Mouse (Mus musculus): Measurements from ENCODE around the gene Gm17606. TPM values are rescaled to one million over a fixed set of nuclear protein-coding genes. Genes with fewer than 3 reads are reported as not detected.
A peak's percentile ranks its signal among the peaks of the same experiment; 100 is the strongest.

The Gm17606 gene
- total and polyA plus RNA-seq, 2 experiments from 2014 or later = not detected

- Histone ChIP-seq H3K36me3 (ENCODE audit: insufficient read depth) (0 out of 2 replicates have a peak, but pooled peaks cover under 1% of the 10 kb centered on the region), H3K27me3 (ENCODE audit: insufficient read depth, low read length) (no peaks in the 10 kb centered on the region), H3K9ac (no peak overlapping the region), H3K4me2 (ENCODE audit: low read depth) (no peak overlapping the region), H3K9me3 (ENCODE audit: low read length) (no peaks in the 10 kb centered on the region), H3K4me1 (ENCODE audit: insufficient read depth) (no peaks in the 10 kb centered on the region), H3K4me3 (ENCODE audit: low read depth, low read length) (no peak overlapping the region), H3K27ac (ENCODE audit: low read depth, low read length) (no peak overlapping the region)
- no peak for DNase-seq
- no peak for ATAC-seq
- no peak for TF ChIP-seq CTCF (IDR thresholded peaks at IDR 0.05; ENCODE audit: low read depth)
- WGBS = 72% methylated on average over 10 of the region's 10 CpGs
These were observed 15.8 kb upstream of the Gm17606 start for GRCm38 (mm10) chr14:54624976-54625375.

DNA sequence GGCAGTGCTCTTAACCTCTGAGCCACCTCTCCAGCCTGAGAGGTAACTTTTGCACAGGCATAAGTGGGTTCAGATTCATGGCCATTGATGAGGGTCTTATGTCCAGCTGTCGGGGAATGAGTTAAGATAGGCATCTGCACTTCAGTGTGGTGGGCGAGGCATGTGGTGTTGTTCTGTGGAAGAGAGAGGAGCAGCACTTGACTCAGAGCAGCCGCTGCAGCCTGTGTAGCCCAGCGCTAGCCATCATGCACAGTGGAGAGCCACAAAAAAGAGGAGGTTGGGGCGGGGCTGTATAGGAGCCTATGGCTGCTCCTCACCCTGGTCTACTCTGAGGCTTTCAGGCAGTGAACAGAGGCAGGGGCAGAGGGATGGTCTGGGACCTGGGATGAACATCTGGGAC, 12.6 kb upstream of the Gm17606 start:
- H3K4me3 ChIP-seq (ENCODE audit: low read depth, low read length) = no peak overlapping the region
- H3K27me3 ChIP-seq (ENCODE audit: insufficient read depth, low read length) = no peaks in the 10 kb centered on the region
- no peaks in the 10 kb centered on the region for H3K4me1 ChIP-seq (ENCODE audit: insufficient read depth)
- DNase-seq (no peak), ATAC-seq (no peak)
- H3K9me3 ChIP-seq (ENCODE audit: low read length) = no peaks in the 10 kb centered on the region
- WGBS = 76% methylated on average over 5 of the region's 5 CpGs
- no peak overlapping the region for H3K9ac ChIP-seq
- peaks cover 29% of the 10 kb centered on the region for H3K36me3 ChIP-seq (ENCODE audit: insufficient read depth)
- H3K4me2 ChIP-seq (ENCODE audit: low read depth) = no peak overlapping the region
- no peak overlapping the region for H3K27ac ChIP-seq (ENCODE audit: low read depth, low read length)
- no peak for TF ChIP-seq CTCF (IDR thresholded peaks at IDR 0.05; ENCODE audit: low read depth)

- H3K27me3 ChIP-seq (ENCODE audit: insufficient read depth, low read length) = no peaks in the 10 kb centered on the region
- no peak overlapping the region for H3K27ac ChIP-seq (ENCODE audit: low read depth, low read length)
- DNase-seq (no peak), ATAC-seq (no peak)
- no peak for TF ChIP-seq CTCF (IDR thresholded peaks at IDR 0.05; ENCODE audit: low read depth)
- no peak overlapping the region for H3K4me2 ChIP-seq (ENCODE audit: low read depth)
- no peak overlapping the region for H3K4me3 ChIP-seq (ENCODE audit: low read depth, low read length)
- H3K4me1 ChIP-seq (ENCODE audit: insufficient read depth) = no peaks in the 10 kb centered on the region
- no peak overlapping the region for H3K9ac ChIP-seq
- no peaks in the 10 kb centered on the region for H3K9me3 ChIP-seq (ENCODE audit: low read length)
- WGBS = 94% methylated on average over 2 of the region's 2 CpGs
- peaks cover 34% of the 10 kb centered on the region for H3K36me3 ChIP-seq (ENCODE audit: insufficient read depth)
These were observed 11.0 kb upstream of the Gm17606 start for GRCm38 (mm10) chr14:54629797-54630196.

- no peak overlapping the region for H3K27ac ChIP-seq (ENCODE audit: low read depth, low read length)
- ATAC-seq = peak; percentile 46
These were observed 10.0 kb upstream of the Gm17606 start for GRCm38 (mm10) chr14:54630583-54631239.

GRCm38 (mm10) chr14:54631240-54631599, 9.5 kb upstream of the Gm17606 start:
- H3K9ac ChIP-seq = no peak overlapping the region
- H3K9me3 ChIP-seq (ENCODE audit: low read length) = no peaks in the 10 kb centered on the region
- no peak overlapping the region for H3K27ac ChIP-seq (ENCODE audit: low read depth, low read length)
- peaks cover 34% of the 10 kb centered on the region for H3K36me3 ChIP-seq (ENCODE audit: insufficient read depth)
- 69% methylated on average over 4 of the region's 4 CpGs for WGBS
- no peak for TF ChIP-seq CTCF (IDR thresholded peaks at IDR 0.05; ENCODE audit: low read depth)
- DNase-seq (no peak), ATAC-seq (peak; percentile 10; the same call in 1 of the 2 replicates)
- H3K4me2 ChIP-seq (ENCODE audit: low read depth) = no peak overlapping the region
- H3K27me3 ChIP-seq (ENCODE audit: insufficient read depth, low read length) = no peaks in the 10 kb centered on the region
- H3K4me3 ChIP-seq (ENCODE audit: low read depth, low read length) = no peak overlapping the region
- H3K4me1 ChIP-seq (ENCODE audit: insufficient read depth) = no peaks in the 10 kb centered on the region

More at GRCm38 (mm10) chr14:54630583-54631239, 10.0 kb upstream of the Gm17606 start:
- peaks cover 34% of the 10 kb centered on the region for H3K36me3 ChIP-seq (ENCODE audit: insufficient read depth)
- 60% methylated on average over 11 of the region's 11 CpGs for WGBS
- no peaks in the 10 kb centered on the region for H3K4me1 ChIP-seq (ENCODE audit: insufficient read depth)
- H3K27me3 ChIP-seq (ENCODE audit: insufficient read depth, low read length) = no peaks in the 10 kb centered on the region
- no peak for DNase-seq
- no peak overlapping the region for H3K4me2 ChIP-seq (ENCODE audit: low read depth)
- no peak overlapping the region for H3K4me3 ChIP-seq (ENCODE audit: low read depth, low read length)
- no peak overlapping the region for H3K9ac ChIP-seq
- TF ChIP-seq CTCF (IDR thresholded peaks at IDR 0.05; ENCODE audit: low read depth) = no peak
- H3K9me3 ChIP-seq (ENCODE audit: low read length) = no peaks in the 10 kb centered on the region

GRCm38 (mm10) chr14:54632252-54632651, 8.5 kb upstream of the Gm17606 start:
- Histone ChIP-seq H3K27ac (ENCODE audit: low read depth, low read length) (no peak overlapping the region), H3K9me3 (ENCODE audit: low read length) (no peaks in the 10 kb centered on the region), H3K27me3 (ENCODE audit: insufficient read depth, low read length) (no peaks in the 10 kb centered on the region), H3K4me3 (ENCODE audit: low read depth, low read length) (no peak overlapping the region), H3K9ac (no peak overlapping the region), H3K4me2 (ENCODE audit: low read depth) (no peak overlapping the region), H3K36me3 (ENCODE audit: insufficient read depth) (peaks cover 40% of the 10 kb centered on the region), H3K4me1 (ENCODE audit: insufficient read depth) (no peaks in the 10 kb centered on the region)
- ATAC-seq = no peak
- 95% methylated on average over 37 of the region's 37 CpGs for WGBS
- TF ChIP-seq CTCF (IDR thresholded peaks at IDR 0.05; ENCODE audit: low read depth) = no peak
- DNase-seq = no peak

DNA sequence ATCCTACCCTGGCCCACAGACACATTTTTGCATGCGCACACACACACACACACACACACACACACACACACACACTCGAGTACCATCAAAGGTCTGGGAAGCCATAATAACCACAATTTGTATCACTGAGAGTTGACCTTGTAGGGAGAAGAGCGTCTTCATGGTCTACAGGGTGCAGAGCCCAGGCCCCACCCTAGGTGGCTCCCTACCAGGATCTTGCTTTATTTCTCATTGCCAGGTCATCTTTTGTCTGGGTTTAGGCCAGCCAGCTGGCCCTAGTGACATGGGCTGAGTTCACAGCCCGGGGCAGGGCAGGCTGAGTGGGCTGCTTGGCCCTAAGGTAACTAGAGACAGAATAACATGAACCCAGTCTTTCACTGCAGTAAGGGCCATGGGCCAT, 6.6 kb upstream of the Gm17606 start:
- Histone ChIP-seq H3K9me3 (ENCODE audit: low read length) (no peaks in the 10 kb centered on the region), H3K27me3 (ENCODE audit: insufficient read depth, low read length) (no peaks in the 10 kb centered on the region), H3K4me2 (ENCODE audit: low read depth) (no peak overlapping the region), H3K9ac (no peak overlapping the region), H3K27ac (ENCODE audit: low read depth, low read length) (no peak overlapping the region), H3K4me3 (ENCODE audit: low read depth, low read length) (no peak overlapping the region), H3K4me1 (ENCODE audit: insufficient read depth) (no peaks in the 10 kb centered on the region), H3K36me3 (ENCODE audit: insufficient read depth) (peaks cover 44% of the 10 kb centered on the region)
- 0 out of 2 replicates have a peak, but pooled peaks have one; percentile 29 for TF ChIP-seq CTCF (IDR thresholded peaks at IDR 0.05; ENCODE audit: low read depth)
- 85% methylated on average over 4 of the region's 4 CpGs for WGBS
- ATAC-seq (no peak), DNase-seq (no peak)
